Comparison of ENCODE assay signal across 20 mouse cellular contexts in the genomic region with DNA sequence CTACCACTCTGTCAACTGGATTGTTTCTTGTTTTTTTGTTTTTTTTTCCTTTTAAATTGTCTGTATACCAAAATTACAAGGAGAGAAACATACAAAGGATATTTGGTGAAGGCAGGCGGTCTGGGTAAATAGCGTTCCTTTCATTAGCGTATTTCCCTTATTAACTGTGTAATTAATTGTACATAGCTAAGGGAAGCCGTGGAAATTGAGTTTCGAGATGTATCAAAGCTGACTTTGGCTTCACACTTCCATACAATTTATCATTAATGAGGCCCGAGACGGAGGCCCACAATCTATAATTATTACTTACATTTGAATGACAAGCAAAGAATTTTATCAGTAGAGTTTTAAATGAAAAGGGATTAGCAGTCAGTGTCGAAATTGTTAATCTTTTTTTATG.
A peak's percentile ranks its signal among the peaks of the same experiment; 100 is the strongest.
DNase-seq lines count a peak whose midpoint lies in the region; ATAC-seq lines count a peak whose summit lies in the region.
"Had no signal": no experiment of that assay in that cellular context is flagged by ENCODE, and none has a peak within 500 bp of the region (broad histone marks: within the 10 kb centered on the region; RNA-seq: fewer than 3 reads in every experiment).

No protein-coding gene starts in this region.

- peak overlapping the region; percentile 80; the same call in 1 of the 2 replicates for H3K27ac ChIP-seq in neural tube, embryonic 13.5 days (replicated peaks)
- H3K27ac ChIP-seq in hindbrain, embryonic 13.5 days: peak overlapping the region; percentile 81
- peak overlapping the region; percentile 93 for H3K27ac ChIP-seq in midbrain, embryonic 13.5 days
- H3K27ac ChIP-seq: embryonic facial prominence, embryonic 12.5 days; heart, adult 2 months; heart, embryonic 15.5 days; limb, embryonic 10.5 days; stomach, postnatal 0 days had no signal

- H3K9ac ChIP-seq in neural tube, embryonic 13.5 days: no peak overlapping the region
- no peak overlapping the region for H3K9ac ChIP-seq in hindbrain, embryonic 13.5 days
- H3K9ac ChIP-seq in midbrain, embryonic 13.5 days (replicated peaks): peak overlapping the region; percentile 36
- H3K9ac ChIP-seq: embryonic facial prominence, embryonic 12.5 days; heart, embryonic 15.5 days; liver, postnatal 0 days had no signal

- no peaks in the 10 kb centered on the region; the same call in 1 of the 2 replicates for H3K27me3 ChIP-seq in neural tube, embryonic 13.5 days
- H3K27me3 ChIP-seq in hindbrain, embryonic 13.5 days: no peaks in the 10 kb centered on the region
- no peaks in the 10 kb centered on the region for H3K27me3 ChIP-seq in midbrain, embryonic 13.5 days
- H3K27me3 ChIP-seq: embryonic facial prominence, embryonic 12.5 days; heart, embryonic 15.5 days had no signal

- no peak for DNase-seq in neural tube, embryonic 10.5 days (ENCODE audit: extremely low spot score, low spot score)
- no peak for DNase-seq in kidney, postnatal 14 days
- DNase-seq in gastrocnemius, postnatal 10 days: no peak
- no peak for DNase-seq in urinary bladder, postnatal 25 days (ENCODE audit: low spot score)
- DNase-seq: cerebellum, adult 8-10 months; gastrocnemius, postnatal 25 days; heart, adult 2 months; heart, postnatal 4 days; liver, postnatal 0 days; lung, postnatal 14 days had no signal

- no peaks in the 10 kb centered on the region for H3K9me3 ChIP-seq in neural tube, embryonic 13.5 days
- no peaks in the 10 kb centered on the region for H3K9me3 ChIP-seq in hindbrain, embryonic 13.5 days
- no peaks in the 10 kb centered on the region for H3K9me3 ChIP-seq in midbrain, embryonic 13.5 days
- H3K9me3 ChIP-seq: embryonic facial prominence, embryonic 12.5 days; heart, embryonic 15.5 days; limb, embryonic 10.5 days had no signal

- H3K4me2 ChIP-seq in neural tube, embryonic 13.5 days: no peak overlapping the region
- no peak overlapping the region for H3K4me2 ChIP-seq in hindbrain, embryonic 13.5 days
- H3K4me2 ChIP-seq in midbrain, embryonic 13.5 days (replicated peaks): 0 out of 2 replicates have a peak overlapping the region, but pooled peaks have one; percentile 11
- H3K4me2 ChIP-seq: embryonic facial prominence, embryonic 12.5 days; heart, embryonic 15.5 days had no signal

- no peak overlapping the region for H3K4me3 ChIP-seq in neural tube, embryonic 13.5 days
- no peak overlapping the region for H3K4me3 ChIP-seq in hindbrain, embryonic 13.5 days
- H3K4me3 ChIP-seq in midbrain, embryonic 13.5 days (replicated peaks): no peak overlapping the region
- H3K4me3 ChIP-seq: embryonic facial prominence, embryonic 12.5 days; erythroblast, embryonic 14.5 days; heart, adult 2 months; heart, embryonic 15.5 days; limb, embryonic 10.5 days; myocyte had no signal

- 49% methylated on average over 8 of the region's 8 CpGs for WGBS in neural tube, embryonic 13.5 days
- 38% methylated on average over 8 of the region's 8 CpGs for WGBS in hindbrain, embryonic 13.5 days
- WGBS in midbrain, embryonic 13.5 days: 20% methylated on average over 8 of the region's 8 CpGs

- no peak for ATAC-seq in neural tube, embryonic 13.5 days (ENCODE audit: low read depth)
- ATAC-seq in hindbrain, embryonic 13.5 days (ENCODE audit: low FRiP score): no peak
- ATAC-seq in midbrain, embryonic 13.5 days: no peak
- ATAC-seq: intestine, embryonic 16.5 days; liver, postnatal 0 days had no signal

- peaks cover 70% of the 10 kb centered on the region for H3K4me1 ChIP-seq in neural tube, embryonic 13.5 days (replicated peaks)
- peaks cover 80% of the 10 kb centered on the region for H3K4me1 ChIP-seq in hindbrain, embryonic 13.5 days (replicated peaks)
- peaks cover 97% of the 10 kb centered on the region for H3K4me1 ChIP-seq in midbrain, embryonic 13.5 days (replicated peaks)

- H3K36me3 ChIP-seq in neural tube, embryonic 13.5 days: no peaks in the 10 kb centered on the region
- H3K36me3 ChIP-seq in hindbrain, embryonic 13.5 days: no peaks in the 10 kb centered on the region
- H3K36me3 ChIP-seq in midbrain, embryonic 13.5 days: peaks cover 11% of the 10 kb centered on the region
- H3K36me3 ChIP-seq: embryonic facial prominence, embryonic 12.5 days; heart, embryonic 15.5 days; limb, embryonic 10.5 days had no signal
